Mouse (Mus musculus): ENCODE measurements around the gene Kcnh5.

DNA sequence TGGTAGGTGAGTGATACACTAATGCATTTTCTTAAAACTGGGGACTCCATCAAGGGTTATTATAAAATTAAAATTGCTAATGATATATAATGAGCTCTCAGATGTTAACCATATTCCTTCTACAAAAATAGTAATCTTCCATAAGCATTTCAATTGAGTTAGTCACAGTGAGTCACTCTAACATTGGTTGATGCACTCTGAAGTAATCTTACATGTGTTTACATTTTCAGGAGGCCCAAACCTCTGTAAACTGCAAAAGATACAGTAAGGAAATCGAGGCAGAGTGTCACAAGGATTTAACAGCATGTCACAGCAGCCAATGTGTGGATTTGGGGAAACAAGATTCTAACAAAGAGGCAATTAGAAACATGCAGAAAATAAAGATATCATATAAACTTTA lies 123.4 kb downstream of the Kcnh5 start:
- TF ChIP-seq EP300 (IDR thresholded peaks at IDR 0.05; ENCODE audit: low read depth) = no peak
- no peak for TF ChIP-seq CTCF (IDR thresholded peaks at IDR 0.05; ENCODE audit: low read depth)
